Mouse (Mus musculus) G1E (cell line): Measurements from ENCODE around the gene Ltbr.

Experiments used
- CTCF ChIP-seq: IDR thresholded peaks from 2 replicates; pipeline ENCODE4 v1.5.1; 2012; ENCODE audit warnings: low read depth, low read length, inconsistent platforms, mixed read lengths
- TAL1 ChIP-seq: conservative IDR thresholded peaks from 2 replicates; pipeline ENCODE4 v1.6.1; 2012; ENCODE audit warnings: low read depth, low read length, inconsistent platforms, mixed read lengths

GRCm38 (mm10) chr6:125303242-125303641 lies 10.4 kb downstream of the Ltbr start:
- TF ChIP-seq CTCF (no peak), TAL1 (no peak)
